Mouse (Mus musculus) CH12.LX (cell line): ENCODE measurements around the gene Meox1. TPM values are rescaled to one million over a fixed set of nuclear protein-coding genes. Genes with fewer than 3 reads are reported as not detected.

Source experiments
- DNase-seq: peaks from one replicate; pipeline ENCODE4 v3.0.0-alpha.2; 2013; ENCODE audit errors: extremely low read depth
- H3K27ac ChIP-seq: 2 replicates; pipeline ENCODE4 v1.5.1; 2012; ENCODE audit warnings: low read depth, mild to moderate bottlenecking, control low read depth, moderate library complexity; ENCODE audit not compliant: insufficient read depth
- H3K27me3 ChIP-seq: replicated peaks from 2 replicates; pipeline ENCODE3; 2012; ENCODE audit warnings: inconsistent platforms
- H3K36me3 ChIP-seq, 2 experiments: replicated peaks in 1 of 2; 2 replicates each; pipeline versions ENCODE3 to v1.6.1; 2012; ENCODE audit warnings: inconsistent platforms in 1 of 2, low read length in 1 of 2, mild to moderate bottlenecking in 1 of 2, mixed read lengths in 1 of 2, moderate library complexity in 1 of 2; ENCODE audit not compliant: control insufficient read depth in 1 of 2, insufficient read depth in 1 of 2
- H3K4me1 ChIP-seq, 2 experiments: 2 replicates each; pipeline ENCODE4 v1.6.1; 2012; ENCODE audit warnings: inconsistent platforms in 1 of 2, moderate library complexity in 1 of 2; ENCODE audit not compliant: insufficient read depth in 2 of 2, control insufficient read depth in 1 of 2
- H3K4me2 ChIP-seq: 2 replicates; pipeline ENCODE4 v1.6.1; 2012; ENCODE audit warnings: low read depth, mild to moderate bottlenecking, control low read depth; ENCODE audit not compliant: poor library complexity, insufficient read depth, severe bottlenecking
- H3K4me3 ChIP-seq, 3 experiments: fragments of 150-350 bp in 1 of 3; sonication (generic) in 1 of 3; replicated peaks in 1 of 3; 2 replicates each; pipeline versions ENCODE3 to v1.5.1; 2011 to 2012; ENCODE audit warnings: low read depth in 2 of 3, low read length in 2 of 3, mild to moderate bottlenecking in 2 of 3, moderate library complexity in 2 of 3, control low read depth in 1 of 3, improper control_type of control experiment in 1 of 3, inconsistent platforms in 1 of 3, mixed read lengths in 1 of 3; ENCODE audit not compliant: poor library complexity in 1 of 3
- H3K79me2 ChIP-seq: replicated peaks from 2 replicates; pipeline ENCODE4 v1.6.1; 2012; ENCODE audit warnings: mild to moderate bottlenecking, moderate library complexity; ENCODE audit not compliant: control insufficient read depth, poor library complexity, insufficient read depth, severe bottlenecking; ENCODE audit errors: extremely low read depth
- H3K9ac ChIP-seq: 2 replicates; pipeline ENCODE4 v1.6.1; 2012; ENCODE audit warnings: low read depth, mild to moderate bottlenecking, control low read depth, moderate library complexity; ENCODE audit not compliant: insufficient read depth
- H3K9me3 ChIP-seq: replicated peaks from 2 replicates; pipeline ENCODE3; 2012; ENCODE audit warnings: low read length, inconsistent platforms, mixed read lengths
- BHLHE40 ChIP-seq: IDR thresholded peaks from 2 replicates; pipeline ENCODE4 v1.6.1; 2011; ENCODE audit warnings: mild to moderate bottlenecking, low read depth, low read length, improper control_type of control experiment
- CHD1 ChIP-seq: IDR thresholded peaks from 2 replicates; pipeline ENCODE4 v1.6.1; 2012; ENCODE audit warnings: low read depth, low read length, improper control_type of control experiment, inconsistent platforms
- CHD2 ChIP-seq: IDR thresholded peaks from 2 replicates; pipeline ENCODE4 v1.6.1; 2011; ENCODE audit warnings: low read length, improper control_type of control experiment
- ETS1 ChIP-seq: conservative IDR thresholded peaks from 2 replicates; pipeline ENCODE4 v1.6.1; 2012; ENCODE audit warnings: low read depth, mild to moderate bottlenecking, inconsistent platforms, low read length, improper control_type of control experiment, moderate library complexity
- GABPA ChIP-seq: IDR thresholded peaks from 2 replicates; pipeline ENCODE4 v1.6.1; 2012; ENCODE audit warnings: low read depth, low read length, improper control_type of control experiment, inconsistent platforms; ENCODE audit not compliant: insufficient replicate concordance
- HCFC1 ChIP-seq: IDR thresholded peaks from 2 replicates; pipeline ENCODE4 v1.6.1; 2012; ENCODE audit warnings: low read depth, mild to moderate bottlenecking, inconsistent platforms, low read length, improper control_type of control experiment
- IRF4 ChIP-seq: IDR thresholded peaks from 2 replicates; pipeline ENCODE4 v1.6.1; 2014; ENCODE audit warnings: low read depth, mild to moderate bottlenecking, inconsistent platforms, low read length, improper control_type of control experiment
- JUN ChIP-seq: IDR thresholded peaks from 2 replicates; pipeline ENCODE4 v1.6.1; 2011; ENCODE audit warnings: low read depth, mild to moderate bottlenecking, low read length, improper control_type of control experiment, moderate library complexity; ENCODE audit not compliant: insufficient read depth
- JUND ChIP-seq: conservative IDR thresholded peaks from 2 replicates; pipeline ENCODE4 v1.6.1; 2011; ENCODE audit warnings: low read depth, low read length, improper control_type of control experiment
- KAT2A ChIP-seq: IDR thresholded peaks from 2 replicates; pipeline ENCODE4 v1.6.1; 2012; ENCODE audit warnings: low read length, improper control_type of control experiment, inconsistent platforms; ENCODE audit not compliant: insufficient replicate concordance
- MAFK ChIP-seq: IDR thresholded peaks from 2 replicates; pipeline ENCODE4 v1.6.1; 2011; ENCODE audit warnings: low read length, improper control_type of control experiment; ENCODE audit not compliant: insufficient replicate concordance
- MAZ ChIP-seq: IDR thresholded peaks from 2 replicates; pipeline ENCODE4 v1.6.1; 2012; ENCODE audit warnings: low read depth, mild to moderate bottlenecking, inconsistent platforms, low read length, improper control_type of control experiment, moderate library complexity
- MEF2A ChIP-seq: IDR thresholded peaks from 2 replicates; pipeline ENCODE4 v1.6.1; 2014; ENCODE audit warnings: low read depth, mild to moderate bottlenecking, inconsistent platforms, low read length, improper control_type of control experiment, borderline replicate concordance
- MXI1 ChIP-seq: IDR thresholded peaks from 2 replicates; pipeline ENCODE4 v1.6.1; 2011; ENCODE audit warnings: mild to moderate bottlenecking, low read depth, low read length, improper control_type of control experiment
- MYC ChIP-seq: IDR thresholded peaks from 2 replicates; pipeline ENCODE4 v1.6.1; 2011; ENCODE audit warnings: low read depth, mild to moderate bottlenecking, improper control_type of control experiment, low read length
- NELFE ChIP-seq: IDR thresholded peaks from 2 replicates; pipeline ENCODE4 v1.6.1; 2011; ENCODE audit warnings: low read depth, low read length, improper control_type of control experiment
- NRF1 ChIP-seq: IDR thresholded peaks from 2 replicates; pipeline ENCODE4 v1.6.1; 2014; ENCODE audit warnings: low read depth, mild to moderate bottlenecking, inconsistent platforms, low read length, improper control_type of control experiment, moderate library complexity
- POLR2AphosphoS2 ChIP-seq: IDR thresholded peaks from 2 replicates; pipeline ENCODE4 v1.6.1; 2011; ENCODE audit warnings: low read depth, low read length, improper control_type of control experiment
- RCOR1 ChIP-seq: conservative IDR thresholded peaks from 2 replicates; pipeline ENCODE4 v1.6.1; 2012; ENCODE audit warnings: low read depth, mild to moderate bottlenecking, inconsistent platforms, low read length, improper control_type of control experiment
- SIN3A ChIP-seq: IDR thresholded peaks from 2 replicates; pipeline ENCODE4 v1.6.1; 2012; ENCODE audit warnings: low read length, improper control_type of control experiment, inconsistent platforms
- SMC3 ChIP-seq: IDR thresholded peaks from 2 replicates; pipeline ENCODE4 v1.6.1; 2011; ENCODE audit warnings: low read depth, low read length, improper control_type of control experiment
- TBP ChIP-seq: conservative IDR thresholded peaks from 2 replicates; pipeline ENCODE4 v1.6.1; 2011; ENCODE audit warnings: low read depth, low read length, improper control_type of control experiment
- TCF12 ChIP-seq: IDR thresholded peaks from 2 replicates; pipeline ENCODE4 v1.6.1; 2014; ENCODE audit warnings: low read depth, mild to moderate bottlenecking, inconsistent platforms, low read length, improper control_type of control experiment
- USF1 ChIP-seq: IDR thresholded peaks from 2 replicates; pipeline ENCODE4 v1.6.1; 2014; ENCODE audit warnings: low read depth, mild to moderate bottlenecking, inconsistent platforms, low read length, improper control_type of control experiment
- ZC3H11A ChIP-seq: IDR thresholded peaks from 2 replicates; pipeline ENCODE4 v1.6.1; 2012; ENCODE audit warnings: low read depth, mild to moderate bottlenecking, inconsistent platforms, low read length, improper control_type of control experiment
- ZMIZ1 ChIP-seq: IDR thresholded peaks from 2 replicates; pipeline ENCODE4 v1.6.1; 2012; ENCODE audit warnings: low read depth, mild to moderate bottlenecking, inconsistent platforms, low read length, improper control_type of control experiment
- dilution Hi-C: fragments of 300-500 bp; cut with MboI; formaldehyde crosslinking; loops from 2 replicates; pipeline ENCODE4 v1.14.3; 2020; ENCODE audit warnings: low sequenced_read_pairs; ENCODE audit not compliant: extremely low pct_unique_long_range_greater_than_20kb, extremely low pct_ligation_motif_present
- in situ Hi-C: fragments of 300-500 bp; cut with MboI; formaldehyde crosslinking; loops from 3 replicates; pipeline ENCODE4 v1.14.3; 2019; ENCODE audit warnings: low sequenced_read_pairs, low pct_ligation_motif_present, low pct_unique_long_range_greater_than_20kb, mixed read lengths
- polyA plus RNA-seq: library from polyadenylated mRNA; unstranded; fragments of >175 nt; gene quantifications from 2 replicates; pipeline ENCODE4 v1.2.1, GENCODE M21; 2012; ENCODE audit warnings: low read depth; ENCODE audit not compliant: insufficient read length
- total RNA-seq, 2 experiments: library from RNA; depleted of rRNA; stranded (reverse); fragments of 300-350 nt in 1 of 2; fragments of >200 nt in 1 of 2; gene quantifications; 2 replicates each; pipeline ENCODE4 v1.2.3; 2012 to 2014

Meox1 gene
- total and polyA plus RNA-seq, 3 experiments, result not detected

- TF ChIP-seq ZMIZ1, result no peak
- TF ChIP-seq MAFK, result peak; percentile 64; the same call in 1 of the 2 replicates
- 0 out of 2 replicates have a peak, but pooled peaks have one; percentile 43 for TF ChIP-seq JUN
- no peak for TF ChIP-seq POLR2AphosphoS2
- peak; percentile 77; the same call in 1 of the 2 replicates for TF ChIP-seq RCOR1
- no peak for TF ChIP-seq NELFE
- 0 out of 2 replicates have a peak, but pooled peaks have one; percentile 51 for TF ChIP-seq KAT2A
- TF ChIP-seq TCF12, result peak; percentile 67; the same call in 1 of the 2 replicates
- TF ChIP-seq GABPA, result no peak
These were observed 8.3 kb downstream of the Meox1 start (continued) for GRCm38 (mm10) chr11:101885881-101886319.

GRCm38 (mm10) chr11:101885232-101885631 is 8.9 kb downstream of the Meox1 start:
- peaks cover 24% of the 10 kb centered on the region for H3K27me3 ChIP-seq
- DNase-seq, result peak; percentile 62
- in situ Hi-C loops, result no loop called here
- no peaks in the 10 kb centered on the region for H3K36me3 ChIP-seq
- H3K9ac ChIP-seq, result no peak overlapping the region
- dilution Hi-C loops, result no loop called here
- TF ChIP-seq MXI1 (no peak), SIN3A (no peak), USF1 (no peak), ETS1 (peak; percentile 59; the same call in 1 of the 2 replicates), JUND (no peak), TBP (no peak), BHLHE40 (0 out of 2 replicates have a peak, but pooled peaks have one; percentile 23), ZC3H11A (no peak), IRF4 (peak; percentile 55), NRF1 (no peak), HCFC1 (0 out of 2 replicates have a peak, but pooled peaks have one; percentile 17), MEF2A (peak; percentile 72; the same call in 1 of the 2 replicates), CHD1 (no peak), SMC3 (0 out of 2 replicates have a peak, but pooled peaks have one; percentile 5), MYC (no peak), MAZ (0 out of 2 replicates have a peak, but pooled peaks have one; percentile 43), CHD2 (no peak), KAT2A (no peak), TCF12 (peak; percentile 40; the same call in 1 of the 2 replicates), ZMIZ1 (no peak)
- TF ChIP-seq, all 38 proteins: peak for 8
- Histone ChIP-seq H3K4me3 (no peak overlapping the region), H3K4me1 (peaks cover 19 to 34% of the 10 kb centered on the region in 2 experiments), H3K4me2 (peak overlapping the region; percentile 35), H3K27ac (no peak overlapping the region), H3K9me3 (no peaks in the 10 kb centered on the region), H3K79me2 (no peaks in the 10 kb centered on the region)
